In the genomic region with DNA sequence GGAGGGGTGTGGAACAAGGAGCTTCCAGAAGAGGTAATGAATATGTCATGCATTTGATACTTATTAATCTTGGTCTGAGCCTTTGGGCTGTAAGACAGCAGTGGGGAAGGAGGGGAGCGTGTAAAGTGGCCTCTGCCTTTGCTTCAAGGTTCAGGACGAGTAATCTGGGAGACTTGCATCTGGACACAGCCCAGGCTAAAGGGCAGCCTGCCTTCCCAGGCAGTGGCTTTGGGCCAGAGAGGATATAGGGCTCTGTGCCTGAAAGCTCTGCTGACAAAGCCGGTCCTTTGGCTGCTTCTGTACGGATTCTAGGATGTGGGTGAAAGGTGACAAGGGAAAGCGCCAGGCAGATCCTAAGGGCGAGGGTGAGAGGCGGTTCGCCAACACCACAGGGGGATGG, we compare ENCODE assay signal across 14 mouse cellular contexts. TPM values are rescaled to one million over a fixed set of nuclear protein-coding genes. Genes with fewer than 3 reads are reported as not detected.
DNase-seq lines count a peak whose midpoint lies in the region; TF ChIP-seq lines count a peak whose summit lies in the region.
"Had no signal": no experiment of that assay in that cellular context is flagged by ENCODE, and none has a peak within 500 bp of the region (broad histone marks: within the 10 kb centered on the region; RNA-seq: fewer than 3 reads in every experiment).

No protein-coding gene starts in this region.

- DNase-seq in heart, adult 2 months = peak; percentile 62 to 76
- no peak for DNase-seq in heart, embryonic 10.5 days (ENCODE audit: low spot score)
- peak; percentile 87 for DNase-seq in adrenal gland, postnatal 14 days
- DNase-seq in heart, postnatal 4 days = peak; percentile 56
- peak; percentile 59 to 75 for DNase-seq in kidney, postnatal 4 days
- DNase-seq in midbrain, embryonic 10.5 days (ENCODE audit: low spot score) = no peak
- no peak for DNase-seq in frontal cortex, postnatal 10 days (ENCODE audit: low spot score in 2 of 2)
- no peak for DNase-seq in Muller cell, postnatal 12 days (ENCODE audit: inconsistent ontology term)

- no peak for TF ChIP-seq EP300 in heart, adult 2 months (IDR thresholded peaks at IDR 0.05; ENCODE audit: insufficient read depth, low read depth, low read length)

- TF ChIP-seq POLR2A in heart, adult 2 months (IDR thresholded peaks at IDR 0.05; ENCODE audit: insufficient read depth, low read depth, low read length) = no peak

- H3K4me3 ChIP-seq in heart, adult 2 months = no peak overlapping the region
- no peak overlapping the region for H3K4me3 ChIP-seq in heart, embryonic 10.5 days
- no peak overlapping the region for H3K4me3 ChIP-seq in midbrain, embryonic 10.5 days
- H3K4me3 ChIP-seq: embryonic facial prominence, embryonic 12.5 days; limb, embryonic 13.5 days; megakaryocyte, embryonic 14.5 days; neural tube, embryonic 13.5 days had no signal

- H3K36me3 ChIP-seq in heart, adult 2 months (ENCODE audit: control insufficient read depth, insufficient read depth, low read length) = no peaks in the 10 kb centered on the region
- H3K36me3 ChIP-seq in heart, embryonic 10.5 days = peaks cover 18% of the 10 kb centered on the region; the same call in 1 of the 2 replicates
- H3K36me3 ChIP-seq in midbrain, embryonic 10.5 days = peaks cover 23% of the 10 kb centered on the region

- no peaks in the 10 kb centered on the region for H3K79me2 ChIP-seq in heart, adult 2 months (replicated peaks; ENCODE audit: control insufficient read depth, insufficient read depth, low read length)

- H3K4me1 ChIP-seq in heart, adult 2 months (ENCODE audit: control insufficient read depth, insufficient read depth, low read length) = no peaks in the 10 kb centered on the region; the same call in 1 of the 2 replicates
- peaks cover 2% of the 10 kb centered on the region; the same call in 1 of the 2 replicates for H3K4me1 ChIP-seq in heart, embryonic 10.5 days
- H3K4me1 ChIP-seq in midbrain, embryonic 10.5 days = 0 out of 2 replicates have a peak, but pooled peaks cover 2% of the 10 kb centered on the region
- H3K4me1 ChIP-seq: embryonic facial prominence, embryonic 12.5 days; limb, embryonic 13.5 days; neural tube, embryonic 13.5 days had no signal

- no peaks in the 10 kb centered on the region for H3K27me3 ChIP-seq in heart, adult 2 months (ENCODE audit: control insufficient read depth, insufficient read depth, low read length)
- H3K27me3 ChIP-seq in heart, embryonic 10.5 days (ENCODE audit: insufficient read depth, poor library complexity, severe bottlenecking) = peaks cover 27% of the 10 kb centered on the region
- H3K27me3 ChIP-seq in midbrain, embryonic 10.5 days (ENCODE audit: low read depth, poor library complexity, severe bottlenecking) = peaks cover 12% of the 10 kb centered on the region
- H3K27me3 ChIP-seq: neural tube, embryonic 13.5 days; Patski had no signal

- no peaks in the 10 kb centered on the region for H3K9me3 ChIP-seq in heart, embryonic 10.5 days
- H3K9me3 ChIP-seq in midbrain, embryonic 10.5 days (replicated peaks) = no peaks in the 10 kb centered on the region
- H3K9me3 ChIP-seq: embryonic facial prominence, embryonic 12.5 days; limb, embryonic 13.5 days; megakaryocyte, embryonic 14.5 days; neural tube, embryonic 13.5 days had no signal

- intact Hi-C loops in heart, adult 2 months (cut with DNase I) = no loop called here

- TF ChIP-seq CTCF in heart, adult 2 months (IDR thresholded peaks at IDR 0.05) = no peak

- no peak overlapping the region for H3K9ac ChIP-seq in heart, adult 2 months (ENCODE audit: low read depth, low read length)
- H3K9ac ChIP-seq: embryonic facial prominence, embryonic 12.5 days; limb, embryonic 13.5 days; neural tube, embryonic 13.5 days had no signal

- 31% methylated on average over 8 of the region's 8 CpGs for whole genome bisulfite sequencing in heart, adult 2 months
- WGBS in heart, embryonic 10.5 days = 66% methylated on average over 8 of the region's 8 CpGs
- 82% methylated on average over 8 of the region's 8 CpGs for WGBS in midbrain, embryonic 10.5 days

- H3K27ac ChIP-seq in heart, adult 2 months = no peak overlapping the region; the same call in 1 of the 2 replicates
- H3K27ac ChIP-seq in heart, embryonic 10.5 days = no peak overlapping the region
- H3K27ac ChIP-seq in midbrain, embryonic 10.5 days (replicated peaks) = no peak overlapping the region
- H3K27ac ChIP-seq: embryonic facial prominence, embryonic 12.5 days; limb, embryonic 13.5 days; neural tube, embryonic 13.5 days had no signal

RNA-seq across cellular contexts. Expression of gene Plin1, which starts 1.9 kb away (rescaled TPM):
- 10 to 100 TPM in 1 of 2 experiments, 1 to 10 TPM in 1; 6.8 to 10.4 TPM for total RNA-seq in heart, adult 2 months (2021)
- polyA plus RNA-seq in heart, adult 2 months (2012; rRNA removed) = 30.5 and 55.2 TPM in 2 replicates
- polyA plus RNA-seq in heart, embryonic 10.5 days (2016; fragmentation: Nextera tagmentation; extraction: Ambion mirVana) = not detected in 2 replicates
- 646 and 719 TPM in 2 replicates for total RNA-seq in adrenal gland, postnatal 14 days (2021)
- total RNA-seq in heart, postnatal 4 days (2021) = 1 to 10 TPM; 5.1 to 9.6 TPM
- polyA plus RNA-seq in midbrain, embryonic 10.5 days (2016; fragmentation: Nextera tagmentation; extraction: Ambion mirVana) = 0.04 and 0.10 TPM in 2 replicates
- polyA plus RNA-seq: C2C12; embryonic facial prominence, embryonic 12.5 days; limb, embryonic 13.5 days; neural tube, embryonic 13.5 days had no signal

RNA-seq across cellular contexts. Expression of gene Pex11a, which starts 8.4 kb away (rescaled TPM):
- total RNA-seq in heart, adult 2 months (2021) = 10 to 100 TPM; 18.1 to 19.0 TPM
- 16.4 and 21.9 TPM in 2 replicates for polyA plus RNA-seq in heart, adult 2 months (2012; rRNA removed)
- 5.7 and 8.8 TPM in 2 replicates for polyA plus RNA-seq in heart, embryonic 10.5 days (2016; fragmentation: Nextera tagmentation; extraction: Ambion mirVana)
- 45.9 and 53.5 TPM in 2 replicates for total RNA-seq in adrenal gland, postnatal 14 days (2021)
- 1 to 10 TPM; 7.2 to 8.5 TPM for total RNA-seq in heart, postnatal 4 days (2021)
- 9.0 and 9.3 TPM in 2 replicates for polyA plus RNA-seq in midbrain, embryonic 10.5 days (2016; fragmentation: Nextera tagmentation; extraction: Ambion mirVana)

RNA-seq across cellular contexts. Expression of gene Wdr93, which starts 8.4 kb away (rescaled TPM):
- under 1 TPM in 1 of 2 experiments, not detected in 1; 0.10 TPM for total RNA-seq in heart, adult 2 months (2021)
- 0.20 and 0.31 TPM in 2 replicates for polyA plus RNA-seq in heart, adult 2 months (2012; rRNA removed)
- 4.7 and 10.0 TPM in 2 replicates for polyA plus RNA-seq in heart, embryonic 10.5 days (2016; fragmentation: Nextera tagmentation; extraction: Ambion mirVana)
- total RNA-seq in adrenal gland, postnatal 14 days (2021) = 1.8 and 2.8 TPM in 2 replicates
- total RNA-seq in heart, postnatal 4 days (2021) = under 1 TPM in 1 of 2 experiments, not detected in 1; 0.19 TPM
- 0.12 and 0.22 TPM in 2 replicates for polyA plus RNA-seq in midbrain, embryonic 10.5 days (2016; fragmentation: Nextera tagmentation; extraction: Ambion mirVana)

RNA-seq across cellular contexts. Expression of gene Kif7, which starts 19.0 kb away (rescaled TPM):
- total RNA-seq in heart, adult 2 months (2021) = 1 to 10 TPM; 1.2 to 1.3 TPM
- polyA plus RNA-seq in heart, adult 2 months (2012; rRNA removed) = 0.80 and 0.94 TPM in 2 replicates
- 3.8 and 5.2 TPM in 2 replicates for polyA plus RNA-seq in heart, embryonic 10.5 days (2016; fragmentation: Nextera tagmentation; extraction: Ambion mirVana)
- total RNA-seq in adrenal gland, postnatal 14 days (2021) = 4.2 and 5.0 TPM in 2 replicates
- 1 to 10 TPM; 4.9 to 5.4 TPM for total RNA-seq in heart, postnatal 4 days (2021)
- polyA plus RNA-seq in midbrain, embryonic 10.5 days (2016; fragmentation: Nextera tagmentation; extraction: Ambion mirVana) = 5.6 and 6.0 TPM in 2 replicates

RNA-seq across cellular contexts. Expression of gene Mesp1, which starts 59.0 kb away (rescaled TPM):
- total RNA-seq in heart, adult 2 months (2021) = not detected
- polyA plus RNA-seq in heart, adult 2 months (2012; rRNA removed) = not detected in 2 replicates
- 0.16 and 0.30 TPM in 2 replicates for polyA plus RNA-seq in heart, embryonic 10.5 days (2016; fragmentation: Nextera tagmentation; extraction: Ambion mirVana)
- not detected in 2 replicates for total RNA-seq in adrenal gland, postnatal 14 days (2021)
- total RNA-seq in heart, postnatal 4 days (2021) = not detected
- polyA plus RNA-seq in midbrain, embryonic 10.5 days (2016; fragmentation: Nextera tagmentation; extraction: Ambion mirVana) = 0.12 TPM in 1 of 2 replicates, not detected in the other
- polyA plus RNA-seq: embryonic facial prominence, embryonic 12.5 days; limb, embryonic 13.5 days; neural tube, embryonic 13.5 days; Patski had no signal

Comparison
In these comparisons a context has a peak if more than half of its experiments do, and no peak if none do; other contexts are left out.
1. DNase-seq: peak in heart, adult 2 months (2 of 2), adrenal gland, postnatal 14 days (single experiment), heart, postnatal 4 days (single experiment) and kidney, postnatal 4 days (2 of 2); none in heart, embryonic 10.5 days (single experiment), midbrain, embryonic 10.5 days (single experiment), frontal cortex, postnatal 10 days (0 of 2) and Muller cell, postnatal 12 days (single experiment).
2. RNA of gene Plin1, which starts 1.9 kb away (total RNA-seq): 646 to 719 TPM in adrenal gland, postnatal 14 days; 6.8 to 10.4 TPM in heart, adult 2 months and 5.1 to 9.6 TPM in heart, postnatal 4 days; every median in the first group is over 10 times any median in the second.